Mouse (Mus musculus) MEL (cell line): ENCODE data around the gene Tmem165.

Experiments
- CTCF ChIP-seq, 3 experiments: IDR thresholded peaks in 2 of 3; conservative IDR thresholded peaks in 1 of 3; 2 replicates each; pipeline ENCODE4 v1.5.1; 2011 to 2012; ENCODE audit warnings: low read length in 3 of 3, low read depth in 2 of 3, mild to moderate bottlenecking in 2 of 3, improper control_type of control experiment in 1 of 3, inconsistent platforms in 1 of 3, mixed read lengths in 1 of 3, moderate library complexity in 1 of 3; ENCODE audit not compliant: control insufficient read depth in 1 of 3, insufficient read depth in 1 of 3, poor library complexity in 1 of 3, severe bottlenecking in 1 of 3
- E2F4 ChIP-seq: IDR thresholded peaks from 2 replicates; pipeline ENCODE4 v1.6.1; 2011; ENCODE audit warnings: low read depth, low read length, improper control_type of control experiment, borderline replicate concordance
- EP300 ChIP-seq, 2 experiments: IDR thresholded peaks; 2 replicates each; pipeline ENCODE4 v1.6.1; 2011; ENCODE audit warnings: improper control_type of control experiment in 2 of 2, low read length in 2 of 2, low read depth in 1 of 2, mild to moderate bottlenecking in 1 of 2
- GATA1 ChIP-seq: IDR thresholded peaks from 2 replicates; pipeline ENCODE4 v1.6.1; 2011; ENCODE audit warnings: low read depth, low read length, improper control_type of control experiment
- KAT2A ChIP-seq: conservative IDR thresholded peaks from 2 replicates; pipeline ENCODE4 v1.6.1; 2012; ENCODE audit warnings: low read depth, low read length, improper control_type of control experiment, inconsistent platforms
- NRF1 ChIP-seq: IDR thresholded peaks from 2 replicates; pipeline ENCODE4 v1.6.1; 2014; ENCODE audit warnings: low read depth, mild to moderate bottlenecking, inconsistent platforms, low read length, improper control_type of control experiment, moderate library complexity; ENCODE audit not compliant: poor library complexity, insufficient read depth, severe bottlenecking
- POLR2A ChIP-seq, 2 experiments: IDR thresholded peaks; 2 replicates each; pipeline ENCODE4 v1.6.1; 2011 to 2012; ENCODE audit warnings: low read length in 2 of 2, mild to moderate bottlenecking in 2 of 2, control low read depth in 1 of 2, improper control_type of control experiment in 1 of 2, low read depth in 1 of 2, moderate library complexity in 1 of 2; ENCODE audit not compliant: control insufficient read depth in 1 of 2, insufficient read depth in 1 of 2, poor library complexity in 1 of 2
- TBP ChIP-seq: IDR thresholded peaks from 2 replicates; pipeline ENCODE4 v1.8.0; 2011; ENCODE audit warnings: low read depth, low read length, improper control_type of control experiment

DNA sequence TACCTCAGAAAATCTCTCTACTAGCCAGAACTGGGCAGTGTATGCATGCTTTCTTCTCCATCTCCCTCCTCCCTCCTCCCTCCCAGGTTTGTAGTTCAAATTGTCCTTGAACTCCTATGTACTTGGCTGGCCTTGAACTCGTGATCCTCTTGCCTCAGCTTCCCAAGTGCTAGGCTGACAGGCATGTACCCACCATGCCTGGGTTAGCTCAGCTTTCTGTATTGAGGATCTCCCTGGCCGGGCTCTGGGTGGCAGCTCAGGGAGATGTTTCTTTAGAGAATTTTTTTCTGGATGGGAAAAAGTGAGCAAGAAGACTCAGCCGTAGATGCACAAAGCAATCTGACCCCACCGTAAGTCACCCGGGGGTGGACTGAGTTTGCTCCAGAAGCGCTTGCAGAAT lies 30.7 kb upstream of the Tmem165 start:
- TF ChIP-seq CTCF (IDR thresholded peaks at IDR 0.05 in 2 of 3, conservative IDR thresholded peaks at IDR 0.05 in 1 of 3; ENCODE audit: control insufficient read depth in 1 of 3, insufficient read depth in 1 of 3, low read depth in 2 of 3, low read length in 3 of 3, poor library complexity in 1 of 3, severe bottlenecking in 1 of 3) = no peak
- no peak for TF ChIP-seq NRF1
- TF ChIP-seq TBP = no peak
- no peak for TF ChIP-seq KAT2A
- TF ChIP-seq GATA1 = no peak
- TF ChIP-seq EP300 (IDR thresholded peaks at IDR 0.05; ENCODE audit: low read depth in 1 of 2, low read length in 2 of 2) = no peak
- no peak for TF ChIP-seq E2F4
- no peak for TF ChIP-seq POLR2A (IDR thresholded peaks at IDR 0.05; ENCODE audit: control insufficient read depth in 1 of 2, insufficient read depth in 1 of 2, low read depth in 1 of 2, low read length in 2 of 2, poor library complexity in 1 of 2)
